Mouse (Mus musculus): ENCODE results near the gene Fmn2.
A peak's percentile ranks its signal among the peaks of the same experiment; 100 is the strongest.

The Fmn2 gene

GRCm38 (mm10) chr1:174659459-174660223 is 158.0 kb downstream of the Fmn2 start:
- DNase-seq (ENCODE audit: low read depth, low spot score), result no peak

- DNase-seq (ENCODE audit: low read depth, low spot score), result peak; percentile 28
Observed at GRCm38 (mm10) chr1:174665116-174665515, 163.5 kb downstream of the Fmn2 start.

- no peak for DNase-seq (ENCODE audit: low read depth, low spot score)
Observed at GRCm38 (mm10) chr1:174669132-174669531, 167.5 kb downstream of the Fmn2 start.

GRCm38 (mm10) chr1:174670846-174671245 is 169.2 kb downstream of the Fmn2 start:
- DNase-seq (ENCODE audit: low read depth, low spot score), result no peak

- DNase-seq (ENCODE audit: low read depth, low spot score), result no peak
Observed at GRCm38 (mm10) chr1:174674586-174674985, 173.0 kb downstream of the Fmn2 start.

- DNase-seq (ENCODE audit: low read depth, low spot score), result no peak
Observed at GRCm38 (mm10) chr1:174675316-174675715, 173.7 kb downstream of the Fmn2 start.

GRCm38 (mm10) chr1:174676187-174676586 is 174.6 kb downstream of the Fmn2 start:
- no peak for DNase-seq (ENCODE audit: low read depth, low spot score)

GRCm38 (mm10) chr1:174677211-174677610 is 175.6 kb downstream of the Fmn2 start:
- DNase-seq (ENCODE audit: low read depth, low spot score), result no peak

- DNase-seq (ENCODE audit: low read depth, low spot score), result no peak
Observed at GRCm38 (mm10) chr1:174689301-174689700, 187.7 kb downstream of the Fmn2 start.

- DNase-seq (ENCODE audit: low read depth, low spot score), result no peak
Observed at GRCm38 (mm10) chr1:174700871-174701270, 199.2 kb downstream of the Fmn2 start.

GRCm38 (mm10) chr1:174701835-174702234 is 200.2 kb downstream of the Fmn2 start:
- no peak for DNase-seq (ENCODE audit: low read depth, low spot score)

GRCm38 (mm10) chr1:174703909-174704308 is 202.3 kb downstream of the Fmn2 start:
- peak; percentile 20 for DNase-seq (ENCODE audit: low read depth, low spot score)

GRCm38 (mm10) chr1:174719729-174720458 is 218.3 kb downstream of the Fmn2 start:
- peak; percentile 94 for DNase-seq (ENCODE audit: low read depth, low spot score)

GRCm38 (mm10) chr1:174728771-174729170 is 227.1 kb downstream of the Fmn2 start:
- DNase-seq (ENCODE audit: low read depth, low spot score), result no peak

GRCm38 (mm10) chr1:174732715-174733114 is 231.1 kb downstream of the Fmn2 start:
- no peak for DNase-seq (ENCODE audit: low read depth, low spot score)

GRCm38 (mm10) chr1:174738958-174739357 is 237.3 kb downstream of the Fmn2 start:
- no peak for DNase-seq (ENCODE audit: low read depth, low spot score)

- no peak for DNase-seq (ENCODE audit: low read depth, low spot score)
Observed at GRCm38 (mm10) chr1:174742667-174743066, 241.0 kb downstream of the Fmn2 start.

- no peak for DNase-seq (ENCODE audit: low read depth, low spot score)
Observed at GRCm38 (mm10) chr1:174748520-174748919, 246.9 kb downstream of the Fmn2 start.

- no peak for DNase-seq (ENCODE audit: low read depth, low spot score)
Observed at GRCm38 (mm10) chr1:174750893-174751461, 249.4 kb downstream of the Fmn2 start.

GRCm38 (mm10) chr1:174759354-174759753 is 257.7 kb downstream of the Fmn2 start:
- DNase-seq (ENCODE audit: low read depth, low spot score), result peak; percentile 55

- no peak for DNase-seq (ENCODE audit: low read depth, low spot score)
Observed at GRCm38 (mm10) chr1:174765757-174766156, 264.1 kb downstream of the Fmn2 start.

- no peak for DNase-seq (ENCODE audit: low read depth, low spot score)
Observed at GRCm38 (mm10) chr1:174766852-174767251, 265.2 kb downstream of the Fmn2 start.

GRCm38 (mm10) chr1:174771871-174772281 is 270.3 kb downstream of the Fmn2 start:
- peak; percentile 42 for DNase-seq (ENCODE audit: low read depth, low spot score)
